Mouse (Mus musculus): Measurements from ENCODE around the gene Kcnf1.

Kcnf1 gene

DNA sequence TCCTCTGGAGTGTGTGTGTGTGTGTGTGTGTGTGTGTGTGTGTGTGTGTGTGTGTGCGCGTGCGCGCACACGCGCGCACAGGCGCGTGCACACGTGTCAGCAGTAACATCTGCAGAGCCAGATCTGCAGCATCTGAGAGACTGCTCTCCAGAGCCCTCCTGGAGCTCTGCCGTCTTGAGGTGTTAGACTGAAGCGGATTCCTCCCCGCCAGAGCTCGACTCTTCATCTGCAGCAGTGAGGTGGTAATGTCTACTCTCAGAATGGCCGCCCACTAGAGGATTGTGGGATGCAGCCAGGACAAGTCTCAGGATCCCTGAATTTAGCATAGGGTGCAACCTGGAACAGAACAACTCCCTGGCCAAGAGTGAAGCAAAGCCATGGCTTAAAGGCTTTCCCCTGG lies 19.1 kb downstream of the Kcnf1 start:
- DNase-seq = no peak

DNA sequence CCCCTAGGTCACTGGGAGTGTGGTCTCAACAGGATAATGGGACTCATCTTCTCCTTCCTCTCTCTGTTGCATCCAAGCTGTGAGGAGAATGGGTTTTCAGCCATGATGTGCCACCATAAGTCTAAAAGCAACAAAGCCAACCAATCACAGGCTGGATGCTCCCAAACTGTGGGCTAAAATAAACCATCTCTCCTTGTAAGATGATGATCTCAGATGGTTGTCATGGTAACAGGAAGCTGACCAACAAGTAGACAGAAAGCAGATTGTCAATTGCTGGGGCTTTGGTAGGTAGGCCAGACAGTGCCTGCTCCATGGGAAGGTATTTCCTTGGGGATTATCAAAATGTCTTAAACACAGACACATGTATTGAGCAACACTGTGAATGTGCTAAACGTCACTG lies 20.9 kb downstream of the Kcnf1 start:
- no peak for DNase-seq

GRCm38 (mm10) chr12:17152840-17153239 lies 23.8 kb downstream of the Kcnf1 start:
- DNase-seq = no peak

DNA sequence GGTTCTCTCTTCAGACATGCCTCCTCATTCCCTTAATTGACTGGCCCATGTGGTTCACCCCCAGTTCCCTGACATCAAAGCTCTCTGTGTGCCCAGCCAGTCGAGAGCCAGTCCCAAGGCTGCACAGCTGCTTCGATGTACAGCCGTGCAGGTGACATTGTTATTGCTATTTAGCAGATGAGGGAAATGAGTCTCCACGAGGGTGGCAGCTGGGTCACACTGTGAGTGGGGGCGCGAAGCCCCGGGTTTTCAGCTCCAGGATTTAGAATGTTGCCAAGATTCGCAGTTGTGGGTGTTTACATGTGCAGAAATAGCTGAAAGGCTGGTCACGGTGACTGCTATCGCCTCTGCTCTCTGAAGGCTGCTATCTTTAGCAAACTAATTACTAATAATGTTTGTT lies 27.8 kb downstream of the Kcnf1 start:
- DNase-seq = no peak

GRCm38 (mm10) chr12:17141791-17142190 lies 34.9 kb downstream of the Kcnf1 start:
- DNase-seq = no peak

DNA sequence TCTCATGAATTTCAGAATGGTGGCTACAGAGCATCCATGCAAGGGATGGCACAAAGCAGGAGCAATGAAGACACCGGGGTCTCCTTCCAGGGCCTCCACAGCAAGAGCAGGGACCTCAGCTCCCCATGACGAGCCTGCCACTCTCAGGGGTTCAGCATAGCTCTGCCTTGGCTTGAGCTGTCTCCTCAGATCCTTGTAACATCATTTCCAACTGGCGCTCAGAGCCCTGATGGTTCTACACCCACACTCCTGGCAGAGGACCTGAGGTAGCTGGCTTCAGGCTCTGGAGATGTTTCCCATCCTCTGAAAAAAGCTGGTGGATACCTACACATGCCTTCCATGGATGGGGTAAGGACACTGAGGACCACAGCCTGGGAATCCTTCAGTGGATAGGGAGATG lies 36.3 kb downstream of the Kcnf1 start:
- DNase-seq = no peak

DNA sequence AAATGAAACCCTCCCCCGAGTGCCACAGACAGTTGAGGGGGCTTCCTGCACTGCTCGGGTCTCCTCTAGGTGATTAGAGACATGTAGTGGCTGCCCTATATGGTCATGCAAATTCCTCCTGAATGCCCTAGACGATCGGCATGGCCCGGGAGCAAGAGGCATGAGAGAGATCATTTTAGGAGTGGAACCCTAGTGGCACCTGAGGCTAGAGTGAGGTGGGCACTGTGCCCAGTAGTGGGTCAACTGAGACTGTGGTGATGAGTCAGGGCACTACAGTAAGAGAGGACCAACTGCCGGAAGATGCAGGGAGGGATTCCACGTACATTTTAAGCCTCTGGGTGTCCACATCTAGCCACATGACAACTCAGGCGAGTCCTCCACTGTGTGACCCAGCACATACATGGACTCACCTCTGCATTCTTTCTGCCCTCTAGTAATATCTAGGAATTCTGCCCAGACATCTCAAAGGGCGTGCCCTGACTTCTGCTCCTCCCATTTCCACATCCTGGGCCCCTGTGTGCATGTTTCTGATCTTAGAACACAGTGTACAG lies 42.1 kb downstream of the Kcnf1 start:
- no peak for DNase-seq

DNA sequence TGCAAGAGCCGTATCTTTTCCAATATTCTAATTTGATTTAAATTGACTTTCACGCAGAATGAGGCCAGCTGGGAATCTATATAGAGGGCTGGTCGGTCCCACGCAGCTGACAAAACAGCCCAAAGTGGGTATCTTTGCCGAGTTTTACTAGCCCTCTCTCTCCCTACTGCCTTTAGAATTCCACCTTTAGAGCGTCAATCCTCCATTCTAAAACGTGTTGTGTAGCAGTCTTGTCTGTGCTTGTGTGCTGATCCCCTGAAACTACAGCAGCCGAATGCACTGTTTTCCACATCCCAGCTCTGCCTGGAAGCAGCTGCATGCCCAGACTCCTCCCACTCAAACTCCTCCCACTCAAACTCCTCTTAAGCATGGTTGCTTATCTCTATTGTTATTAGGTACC lies 44.4 kb downstream of the Kcnf1 start:
- DNase-seq = no peak

GRCm38 (mm10) chr12:17131563-17131962 lies 45.1 kb downstream of the Kcnf1 start:
- DNase-seq = no peak

GRCm38 (mm10) chr12:17122881-17123280 lies 53.8 kb downstream of the Kcnf1 start:
- peak in 1 of 2 experiments; percentile 10 for DNase-seq
